Mouse (Mus musculus) brown adipose tissue, adult 24 weeks (tissue): ENCODE data around the gene Fcor. TPM values are rescaled to one million over a fixed set of nuclear protein-coding genes. Genes with fewer than 3 reads are reported as not detected.

Experiments used
- H3K27ac ChIP-seq: fragments of 200-500 bp; replicated peaks from 2 replicates; pipeline ENCODE4 v1.5.1; 2012; ENCODE audit warnings: low read depth, mild to moderate bottlenecking, low read length
- H3K4me1 ChIP-seq: fragments of 200-500 bp; 2 replicates; pipeline ENCODE4 v1.6.1; 2012; ENCODE audit warnings: low read length, mixed read lengths; ENCODE audit not compliant: control insufficient read depth, insufficient read depth, insufficient read length
- H3K4me3 ChIP-seq: fragments of 200-500 bp; 2 replicates; pipeline ENCODE4 v1.5.1; 2012; ENCODE audit warnings: low read depth, mild to moderate bottlenecking, low read length, moderate library complexity; ENCODE audit not compliant: insufficient read depth
- polyA plus RNA-seq: library from polyadenylated mRNA; stranded (reverse); fragments of >200 nt; gene quantifications from 2 replicates; pipeline ENCODE4 v1.2.4, GENCODE M21; 2012; ENCODE audit not compliant: missing spikeins, insufficient read depth, insufficient read length

The Fcor gene
- polyA plus RNA-seq, 1 experiment, result 321 TPM

GRCm38 (mm10) chr8:3682435-3682834, 10.3 kb upstream of the Fcor start:
- Histone ChIP-seq H3K4me3 (no peak overlapping the region), H3K27ac (no peak overlapping the region), H3K4me1 (peaks cover 2% of the 10 kb centered on the region; the same call in 1 of the 2 replicates)

- H3K4me1 ChIP-seq, result peaks cover 4% of the 10 kb centered on the region; the same call in 1 of the 2 replicates
- H3K4me3 ChIP-seq, result no peak overlapping the region
- no peak overlapping the region for H3K27ac ChIP-seq
Measured at GRCm38 (mm10) chr8:3679656-3680055, 7.5 kb upstream of the Fcor start.

GRCm38 (mm10) chr8:3679236-3679635, 7.1 kb upstream of the Fcor start:
- no peak overlapping the region for H3K27ac ChIP-seq
- H3K4me3 ChIP-seq, result no peak overlapping the region
- peaks cover 4% of the 10 kb centered on the region; the same call in 1 of the 2 replicates for H3K4me1 ChIP-seq

GRCm38 (mm10) chr8:3678831-3679230, 6.7 kb upstream of the Fcor start:
- Histone ChIP-seq H3K27ac (no peak overlapping the region), H3K4me1 (peaks cover 4% of the 10 kb centered on the region; the same call in 1 of the 2 replicates), H3K4me3 (no peak overlapping the region)

GRCm38 (mm10) chr8:3676993-3677579, 4.9 kb upstream of the Fcor start:
- H3K27ac ChIP-seq, result peak overlapping the region; percentile 77
- H3K4me3 ChIP-seq, result peak overlapping the region; percentile 90
- H3K4me1 ChIP-seq, result peaks cover 4% of the 10 kb centered on the region; the same call in 1 of the 2 replicates

- Histone ChIP-seq H3K4me3 (peak within 1 kb of the TSS; percentile 90), H3K27ac (peak within 1 kb of the TSS; percentile 77), H3K4me1 (peaks cover 4% of the 10 kb centered on the region; the same call in 1 of the 2 replicates)
Measured at GRCm38 (mm10) chr8:3676131-3676992, 4.2 kb upstream of the Fcor start, which contains the start of gene Trappc5. Gene Trappc5 (plus strand): TSS chr8:3676299.

GRCm38 (mm10) chr8:3674671-3675070, 2.5 kb upstream of the Fcor start:
- H3K4me3 ChIP-seq, result no peak overlapping the region
- H3K4me1 ChIP-seq, result peaks cover 4% of the 10 kb centered on the region; the same call in 1 of the 2 replicates

GRCm38 (mm10) chr8:3670388-3670787, 1.8 kb downstream of the Fcor start:
- no peak overlapping the region for H3K27ac ChIP-seq
- no peaks in the 10 kb centered on the region for H3K4me1 ChIP-seq
- H3K4me3 ChIP-seq, result no peak overlapping the region

More at GRCm38 (mm10) chr8:3674671-3675070, 2.5 kb upstream of the Fcor start:
- no peak overlapping the region for H3K27ac ChIP-seq

GRCm38 (mm10) chr8:3665507-3665906, 6.7 kb downstream of the Fcor start, which contains the start of gene Mcemp1:
Gene Mcemp1 (plus strand): TSS chr8:3665754.
- H3K4me1 ChIP-seq, result no peaks in the 10 kb centered on the region; the same call in 1 of the 2 replicates
- no peak within 1 kb of the TSS for H3K27ac ChIP-seq
- H3K4me3 ChIP-seq, result no peak within 1 kb of the TSS

- Histone ChIP-seq H3K27ac (no peak overlapping the region), H3K4me1 (no peaks in the 10 kb centered on the region; the same call in 1 of the 2 replicates), H3K4me3 (no peak overlapping the region)
Measured at GRCm38 (mm10) chr8:3664405-3664804, 7.8 kb downstream of the Fcor start.

GRCm38 (mm10) chr8:3660889-3661288, 11.3 kb downstream of the Fcor start:
- Histone ChIP-seq H3K27ac (no peak overlapping the region), H3K4me1 (peaks cover 7% of the 10 kb centered on the region; the same call in 1 of the 2 replicates), H3K4me3 (no peak overlapping the region)

- peaks cover 13% of the 10 kb centered on the region; the same call in 1 of the 2 replicates for H3K4me1 ChIP-seq
- no peak overlapping the region for H3K4me3 ChIP-seq
- no peak overlapping the region for H3K27ac ChIP-seq
Measured at GRCm38 (mm10) chr8:3656725-3657381, 15.3 kb downstream of the Fcor start.

GRCm38 (mm10) chr8:3655526-3655925, 16.6 kb downstream of the Fcor start, which contains the start of gene Retn:
Gene Retn (plus strand): TSS chr8:3655770.
- peaks cover 13% of the 10 kb centered on the region; the same call in 1 of the 2 replicates for H3K4me1 ChIP-seq
- H3K27ac ChIP-seq, result no peak within 1 kb of the TSS
- H3K4me3 ChIP-seq, result no peak within 1 kb of the TSS

GRCm38 (mm10) chr8:3654726-3655508, 17.2 kb downstream of the Fcor start:
- no peak overlapping the region for H3K4me3 ChIP-seq
- no peak overlapping the region for H3K27ac ChIP-seq
- H3K4me1 ChIP-seq, result peaks cover 13% of the 10 kb centered on the region; the same call in 1 of the 2 replicates
